Mouse (Mus musculus) forebrain, embryonic 14.5 days (tissue): ENCODE measurements around the gene Per2. TPM values are rescaled to one million over a fixed set of nuclear protein-coding genes. Genes with fewer than 3 reads are reported as not detected.
A peak's percentile ranks its signal among the peaks of the same experiment; 100 is the strongest.

Experiments
- ATAC-seq: fragments of 200-750 bp; cut with Nextera tagmentation; 2 replicates; pipeline ENCODE4 v1.8.0; 2017; ENCODE audit warnings: mild to moderate bottlenecking, moderate library complexity
- DNase-seq: peaks from one replicate; pipeline ENCODE4 v3.0.0-alpha.2; 2015; ENCODE audit warnings: low spot score
- H3K27ac ChIP-seq: fragments of 300-500 bp; sonication (generic); 2 replicates; pipeline ENCODE4 v1.5.1; 2014; ENCODE audit warnings: low read depth, mild to moderate bottlenecking, control low read depth, low read length, moderate library complexity
- H3K27me3 ChIP-seq: fragments of 300-500 bp; sonication (generic); replicated peaks from 2 replicates; pipeline ENCODE4 v1.6.1; 2014; ENCODE audit warnings: low read length, control low read depth, mixed read lengths; ENCODE audit not compliant: control insufficient read depth, insufficient read depth
- H3K36me3 ChIP-seq: fragments of 300-500 bp; sonication (generic); 2 replicates; pipeline ENCODE4 v1.6.1; 2014; ENCODE audit warnings: low read length, control low read depth; ENCODE audit not compliant: control insufficient read depth, insufficient read depth
- H3K4me1 ChIP-seq: fragments of 300-500 bp; sonication (generic); 2 replicates; pipeline ENCODE4 v1.6.1; 2014; ENCODE audit warnings: antibody characterized with exemption, low read length, control low read depth; ENCODE audit not compliant: control insufficient read depth, insufficient read depth
- H3K4me2 ChIP-seq: fragments of 300-500 bp; sonication (generic); 2 replicates; pipeline ENCODE4 v1.6.1; 2014; ENCODE audit warnings: mild to moderate bottlenecking, control low read depth, low read length
- H3K4me3 ChIP-seq: fragments of 300-500 bp; sonication (generic); 2 replicates; pipeline ENCODE4 v1.5.1; 2014; ENCODE audit warnings: low read depth, low read length, control low read depth
- H3K9ac ChIP-seq: fragments of 300-500 bp; sonication (generic); 2 replicates; pipeline ENCODE4 v1.6.1; 2014; ENCODE audit warnings: mild to moderate bottlenecking, low read length, control low read depth, moderate library complexity
- H3K9me3 ChIP-seq: fragments of 300-500 bp; sonication (generic); replicated peaks from 2 replicates; pipeline ENCODE4 v1.6.1; 2016; ENCODE audit warnings: low read length, control low read depth, mixed read lengths; ENCODE audit not compliant: control insufficient read depth
- WGBS: fragments of 180-500 bp; shearing (Covaris S2); extraction: QIAGEN DNeasy Blood & Tissue Kit; methylation state at CpG from one replicate; pipeline ENCODE4 v1.1.7; 2014; 5-methylcytosine and 5-hydroxymethylcytosine counted together
- polyA plus RNA-seq: library from polyadenylated mRNA; unstranded; fragments of >200 nt; fragmentation: Nextera tagmentation; extraction: Ambion mirVana; gene quantifications from 2 replicates; pipeline ENCODE4 v1.2.1, GENCODE M21; 2014

Gene Per2
- polyA plus RNA-seq, 1 experiment from 2014 or later, result 2.6 TPM

DNA sequence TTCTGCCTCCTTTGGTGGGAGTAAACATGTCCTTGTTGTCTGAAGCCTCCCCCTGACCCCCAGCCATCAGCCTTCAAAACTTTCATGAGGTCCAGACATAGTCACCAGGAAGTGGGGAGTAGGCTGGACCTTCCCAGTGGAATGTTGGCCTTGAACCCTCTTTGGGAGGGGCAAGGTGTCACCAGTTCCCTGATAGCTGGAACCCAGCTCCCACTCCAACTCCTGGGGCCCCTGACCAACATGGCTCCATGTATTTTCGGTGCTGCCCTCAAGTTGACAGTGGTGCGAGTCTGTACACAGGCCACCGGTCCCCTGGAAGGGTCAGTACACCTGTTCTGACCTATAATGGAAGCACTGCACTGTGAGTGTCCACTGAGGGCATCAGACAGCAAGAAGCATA, 91.8 kb downstream of the Per2 start:
- no peak overlapping the region for H3K4me2 ChIP-seq
- H3K4me3 ChIP-seq, result no peak overlapping the region
- no peak for ATAC-seq
- peaks cover 25% of the 10 kb centered on the region for H3K36me3 ChIP-seq
- H3K27me3 ChIP-seq, result peaks cover 3% of the 10 kb centered on the region; the same call in 1 of the 2 replicates
- no peak for DNase-seq
- H3K27ac ChIP-seq, result no peak overlapping the region
- no peak overlapping the region for H3K9ac ChIP-seq
- 0 out of 2 replicates have a peak, but pooled peaks cover 4% of the 10 kb centered on the region for H3K9me3 ChIP-seq
- WGBS, result 87% methylated on average over 3 of the region's 3 CpGs
- H3K4me1 ChIP-seq, result no peaks in the 10 kb centered on the region

DNA sequence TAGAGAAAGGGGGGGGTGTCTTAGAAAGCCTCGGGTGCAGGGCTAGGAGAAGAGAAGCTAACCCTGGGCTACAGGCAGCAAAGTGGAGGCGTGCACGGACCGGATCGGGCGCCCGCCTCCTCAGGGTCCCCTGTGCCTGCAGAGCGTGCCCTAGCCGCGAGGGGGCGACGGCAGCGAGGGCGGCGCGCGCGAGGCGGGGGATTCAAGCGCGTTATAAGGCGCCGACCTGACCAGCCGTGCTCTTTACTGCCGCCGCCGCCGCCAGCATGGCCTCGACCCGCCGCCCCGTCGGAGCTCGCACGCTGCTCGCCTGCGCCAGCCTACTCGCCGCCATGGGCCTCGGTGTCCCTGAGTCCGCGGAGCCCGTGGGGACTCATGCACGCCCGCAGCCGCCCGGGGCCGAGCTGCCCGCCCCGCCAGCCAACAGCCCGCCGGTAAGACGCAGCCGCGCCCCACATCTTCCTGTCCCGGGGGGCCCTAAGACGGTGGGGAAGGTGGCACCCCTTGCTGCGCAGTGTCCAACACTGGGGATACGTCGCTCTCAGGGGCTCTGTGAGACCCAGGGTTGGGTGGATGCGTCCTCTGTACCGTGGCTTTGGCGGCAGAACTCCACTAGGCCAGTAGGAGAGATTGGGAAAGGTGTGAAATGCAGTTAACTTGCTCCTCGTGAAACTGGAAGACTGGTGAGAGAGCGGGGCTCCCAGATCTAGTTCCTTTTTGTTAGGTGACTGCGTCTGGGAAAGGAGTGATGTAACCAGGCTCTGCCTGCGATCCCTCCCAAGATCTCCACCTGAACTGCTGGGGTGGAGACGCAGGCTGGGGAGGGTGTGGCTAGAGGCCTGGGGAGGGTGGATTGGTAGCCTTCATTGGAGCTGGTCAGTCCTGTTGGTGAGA, 92.7 kb downstream of the Per2 start, which contains the start of gene Erfe:
Gene Erfe, plus strand, starts transcription at position 216 of the 894 bp plus-strand sequence.
- WGBS, result 2% methylated on average over 56 of the region's 68 CpGs
- peak; percentile 51 for DNase-seq
- Histone ChIP-seq H3K9ac (peak within 1 kb of the TSS; percentile 33), H3K9me3 (0 out of 2 replicates have a peak, but pooled peaks cover 4% of the 10 kb centered on the region), H3K4me3 (peak within 1 kb of the TSS; percentile 35), H3K36me3 (peaks cover 17% of the 10 kb centered on the region), H3K4me2 (peak within 1 kb of the TSS; percentile 67), H3K27me3 (peaks cover 3% of the 10 kb centered on the region; the same call in 1 of the 2 replicates), H3K4me1 (no peaks in the 10 kb centered on the region), H3K27ac (no peak within 1 kb of the TSS)
- peak; percentile 63 for ATAC-seq

Other genes with a start within 250 kb of the Per2 start
- gene Ube2f, start 209.0 kb downstream of the Per2 start, polyA plus RNA-seq, result 73.0 and 78.8 TPM in 2 replicates
- gene Scly, start 161.0 kb downstream of the Per2 start, polyA plus RNA-seq, result 6.3 and 7.3 TPM in 2 replicates
- gene Espnl, start 137.2 kb downstream of the Per2 start, polyA plus RNA-seq, result 0.08 and 0.09 TPM in 2 replicates
- 0.05 and 0.06 TPM in 2 replicates for gene Klhl30, start 108.3 kb downstream of the Per2 start, polyA plus RNA-seq
- gene Erfe, start 92.9 kb downstream of the Per2 start, polyA plus RNA-seq, result 0.12 and 0.27 TPM in 2 replicates
- 151 and 162 TPM in 2 replicates for gene Ilkap, start 60.5 kb downstream of the Per2 start, polyA plus RNA-seq
- 217 and 240 TPM in 2 replicates for gene Hes6, start 45.3 kb downstream of the Per2 start, polyA plus RNA-seq
- gene Traf3ip1, start 35.3 kb upstream of the Per2 start, polyA plus RNA-seq, result 6.1 and 6.5 TPM in 2 replicates
- 11.3 and 14.7 TPM in 2 replicates for gene Asb1, start 81.2 kb upstream of the Per2 start, polyA plus RNA-seq